Mouse (Mus musculus): ENCODE data around the gene Lrrc8c.

Lrrc8c gene

GRCm38 (mm10) chr5:105547115-105547514 lies 27.9 kb downstream of the Lrrc8c start:
- DNase-seq (ENCODE audit: extremely low spot score, low spot score) = no peak

- no peak for DNase-seq (ENCODE audit: extremely low spot score, low spot score)
Observed at GRCm38 (mm10) chr5:105551808-105552207, 32.6 kb downstream of the Lrrc8c start.

- DNase-seq (ENCODE audit: extremely low spot score, low spot score) = no peak
Observed at GRCm38 (mm10) chr5:105556291-105556690, 37.1 kb downstream of the Lrrc8c start.

GRCm38 (mm10) chr5:105557346-105557745 lies 38.2 kb downstream of the Lrrc8c start:
- no peak for DNase-seq (ENCODE audit: extremely low spot score, low spot score)

GRCm38 (mm10) chr5:105557777-105558240 lies 38.6 kb downstream of the Lrrc8c start:
- DNase-seq (ENCODE audit: extremely low spot score, low spot score) = no peak

- DNase-seq (ENCODE audit: extremely low spot score, low spot score) = no peak
Observed at GRCm38 (mm10) chr5:105558517-105558916, 39.3 kb downstream of the Lrrc8c start.

- DNase-seq (ENCODE audit: extremely low spot score, low spot score) = no peak
Observed at GRCm38 (mm10) chr5:105561926-105562325, 42.7 kb downstream of the Lrrc8c start.

GRCm38 (mm10) chr5:105564761-105565160 lies 45.6 kb downstream of the Lrrc8c start:
- DNase-seq (ENCODE audit: extremely low spot score, low spot score) = no peak

- DNase-seq (ENCODE audit: extremely low spot score, low spot score) = no peak
Observed at GRCm38 (mm10) chr5:105565824-105566223, 46.6 kb downstream of the Lrrc8c start.

- DNase-seq (ENCODE audit: extremely low spot score, low spot score) = no peak
Observed at GRCm38 (mm10) chr5:105566852-105567412, 47.7 kb downstream of the Lrrc8c start.

GRCm38 (mm10) chr5:105568043-105568747 lies 49.0 kb downstream of the Lrrc8c start:
- DNase-seq (ENCODE audit: extremely low spot score, low spot score) = no peak

GRCm38 (mm10) chr5:105569168-105569567 lies 50.0 kb downstream of the Lrrc8c start:
- no peak for DNase-seq (ENCODE audit: extremely low spot score, low spot score)

GRCm38 (mm10) chr5:105572160-105572692 lies 53.0 kb downstream of the Lrrc8c start:
- DNase-seq (ENCODE audit: extremely low spot score, low spot score) = no peak

GRCm38 (mm10) chr5:105572876-105573275 lies 53.7 kb downstream of the Lrrc8c start:
- no peak for DNase-seq (ENCODE audit: extremely low spot score, low spot score)

GRCm38 (mm10) chr5:105574835-105575234 lies 55.6 kb downstream of the Lrrc8c start:
- no peak for DNase-seq (ENCODE audit: extremely low spot score, low spot score)

GRCm38 (mm10) chr5:105575839-105576238 lies 56.7 kb downstream of the Lrrc8c start:
- no peak for DNase-seq (ENCODE audit: extremely low spot score, low spot score)

GRCm38 (mm10) chr5:105580909-105581308 lies 61.7 kb downstream of the Lrrc8c start:
- no peak for DNase-seq (ENCODE audit: extremely low spot score, low spot score)

GRCm38 (mm10) chr5:105585929-105586328 lies 66.7 kb downstream of the Lrrc8c start:
- DNase-seq (ENCODE audit: extremely low spot score, low spot score) = no peak

GRCm38 (mm10) chr5:105586655-105587054 lies 67.5 kb downstream of the Lrrc8c start:
- no peak for DNase-seq (ENCODE audit: extremely low spot score, low spot score)

- DNase-seq (ENCODE audit: extremely low spot score, low spot score) = no peak
Observed at GRCm38 (mm10) chr5:105587471-105587870, 68.3 kb downstream of the Lrrc8c start.

- no peak for DNase-seq (ENCODE audit: extremely low spot score, low spot score)
Observed at GRCm38 (mm10) chr5:105588683-105589082, 69.5 kb downstream of the Lrrc8c start.

- DNase-seq (ENCODE audit: extremely low spot score, low spot score) = no peak
Observed at GRCm38 (mm10) chr5:105589119-105589518, 69.9 kb downstream of the Lrrc8c start.

- no peak for DNase-seq (ENCODE audit: extremely low spot score, low spot score)
Observed at GRCm38 (mm10) chr5:105592396-105592795, 73.2 kb downstream of the Lrrc8c start.
